Mouse (Mus musculus) 3T3-L1 (cell line): Measurements from ENCODE around the gene Enoph1.

Experiments
- DNase-seq: peaks from one replicate; pipeline ENCODE4 v3.0.0-alpha.2; 2015; ENCODE audit warnings: low read depth, low spot score

Enoph1 gene

GRCm38 (mm10) chr5:100040281-100040784, 548 bp downstream of the Enoph1 start:
- peak; percentile 59 for DNase-seq

GRCm38 (mm10) chr5:100041272-100041671, 1.5 kb downstream of the Enoph1 start:
- no peak for DNase-seq

GRCm38 (mm10) chr5:100042467-100042866, 2.7 kb downstream of the Enoph1 start:
- no peak for DNase-seq

- DNase-seq, result peak; percentile 42
Observed at GRCm38 (mm10) chr5:100043361-100043760, 3.6 kb downstream of the Enoph1 start.

GRCm38 (mm10) chr5:100044030-100044429, 4.2 kb downstream of the Enoph1 start:
- DNase-seq, result no peak

GRCm38 (mm10) chr5:100044621-100045020, 4.8 kb downstream of the Enoph1 start:
- no peak for DNase-seq

- DNase-seq, result no peak
Observed at GRCm38 (mm10) chr5:100046096-100046495, 6.3 kb downstream of the Enoph1 start.

- DNase-seq, result no peak
Observed at GRCm38 (mm10) chr5:100047143-100047640, 7.4 kb downstream of the Enoph1 start.

GRCm38 (mm10) chr5:100047871-100048270, 8.1 kb downstream of the Enoph1 start:
- no peak for DNase-seq

GRCm38 (mm10) chr5:100049904-100050303, 10.1 kb downstream of the Enoph1 start:
- no peak for DNase-seq

GRCm38 (mm10) chr5:100052728-100053127, 12.9 kb downstream of the Enoph1 start:
- DNase-seq, result no peak

GRCm38 (mm10) chr5:100054807-100055547, 15.2 kb downstream of the Enoph1 start:
- no peak for DNase-seq

- no peak for DNase-seq
Observed at GRCm38 (mm10) chr5:100055866-100056369, 16.1 kb downstream of the Enoph1 start.

GRCm38 (mm10) chr5:100057461-100058209, 17.9 kb downstream of the Enoph1 start:
- DNase-seq, result no peak

- DNase-seq, result no peak
Observed at GRCm38 (mm10) chr5:100058729-100059128, 18.9 kb downstream of the Enoph1 start.

GRCm38 (mm10) chr5:100059326-100059725, 19.5 kb downstream of the Enoph1 start:
- no peak for DNase-seq

- DNase-seq, result no peak
Observed at GRCm38 (mm10) chr5:100060876-100061275, 21.1 kb downstream of the Enoph1 start.

GRCm38 (mm10) chr5:100067579-100067978, 27.8 kb downstream of the Enoph1 start:
- no peak for DNase-seq

GRCm38 (mm10) chr5:100069526-100069925, 29.7 kb downstream of the Enoph1 start:
- no peak for DNase-seq

- peak; percentile 87 for DNase-seq
Observed at GRCm38 (mm10) chr5:100070255-100070654, 30.5 kb downstream of the Enoph1 start.

GRCm38 (mm10) chr5:100071541-100071940, 31.8 kb downstream of the Enoph1 start:
- no peak for DNase-seq

GRCm38 (mm10) chr5:100072557-100072956, 32.8 kb downstream of the Enoph1 start:
- DNase-seq, result no peak
